Mouse (Mus musculus) hindbrain, embryonic 14.5 days (tissue): Measurements from ENCODE around the gene Kiz. TPM values are rescaled to one million over a fixed set of nuclear protein-coding genes. Genes with fewer than 3 reads are reported as not detected.
A peak's percentile ranks its signal among the peaks of the same experiment; 100 is the strongest.

Experiments
- ATAC-seq: fragments of 200-750 bp; cut with Nextera tagmentation; 2 replicates; pipeline ENCODE4 v1.8.0; 2017; ENCODE audit warnings: moderate number of reproducible peaks, mild to moderate bottlenecking, moderate TSS enrichment, moderate library complexity; ENCODE audit not compliant: low FRiP score
- DNase-seq: peaks from one replicate; pipeline ENCODE4 v3.0.0-alpha.2; 2015; ENCODE audit warnings: low spot score
- H3K27ac ChIP-seq: fragments of 300-500 bp; sonication (generic); 2 replicates; pipeline ENCODE4 v1.5.1; 2014; ENCODE audit warnings: mild to moderate bottlenecking, moderate library complexity
- H3K27me3 ChIP-seq: fragments of 300-500 bp; sonication (generic); 2 replicates; pipeline ENCODE4 v1.6.1; 2014; ENCODE audit warnings: mild to moderate bottlenecking, low read length, mixed read lengths; ENCODE audit not compliant: control insufficient read depth, insufficient read depth
- H3K36me3 ChIP-seq: fragments of 300-500 bp; sonication (generic); replicated peaks from 2 replicates; pipeline ENCODE4 v1.6.1; 2014; ENCODE audit not compliant: control insufficient read depth, insufficient read depth
- H3K4me1 ChIP-seq: fragments of 300-500 bp; sonication (generic); replicated peaks from 2 replicates; pipeline ENCODE4 v1.6.1; 2014; ENCODE audit warnings: antibody characterized with exemption, low read length, mixed read lengths; ENCODE audit not compliant: control insufficient read depth, insufficient read depth
- H3K4me2 ChIP-seq: fragments of 300-500 bp; sonication (generic); replicated peaks from 2 replicates; pipeline ENCODE4 v1.6.1; 2014; ENCODE audit warnings: mild to moderate bottlenecking, moderate library complexity
- H3K4me3 ChIP-seq: fragments of 300-500 bp; sonication (generic); replicated peaks from 2 replicates; pipeline ENCODE4 v1.5.1; 2014; ENCODE audit warnings: mild to moderate bottlenecking, low read length
- H3K9ac ChIP-seq: fragments of 300-500 bp; sonication (generic); 2 replicates; pipeline ENCODE4 v1.6.1; 2014
- H3K9me3 ChIP-seq: fragments of 300-500 bp; sonication (generic); 2 replicates; pipeline ENCODE4 v1.6.1; 2016; ENCODE audit warnings: low read length; ENCODE audit not compliant: control insufficient read depth
- WGBS: fragments of 180-500 bp; shearing (Covaris S2); extraction: QIAGEN DNeasy Blood & Tissue Kit; methylation state at CpG from one replicate; pipeline ENCODE4 v1.1.7; 2014; 5-methylcytosine and 5-hydroxymethylcytosine counted together
- polyA plus RNA-seq: library from polyadenylated mRNA; unstranded; fragments of >200 nt; fragmentation: Nextera tagmentation; extraction: Ambion mirVana; gene quantifications from 2 replicates; pipeline ENCODE4 v1.2.1, GENCODE M21; 2014

Gene Kiz
- polyA plus RNA-seq, 1 experiment from 2014 or later = 27.2 TPM

- H3K36me3 ChIP-seq = no peaks in the 10 kb centered on the region
- DNase-seq = no peak
These were observed 7.8 kb upstream of the Kiz start for GRCm38 (mm10) chr2:146847863-146848262.

DNA sequence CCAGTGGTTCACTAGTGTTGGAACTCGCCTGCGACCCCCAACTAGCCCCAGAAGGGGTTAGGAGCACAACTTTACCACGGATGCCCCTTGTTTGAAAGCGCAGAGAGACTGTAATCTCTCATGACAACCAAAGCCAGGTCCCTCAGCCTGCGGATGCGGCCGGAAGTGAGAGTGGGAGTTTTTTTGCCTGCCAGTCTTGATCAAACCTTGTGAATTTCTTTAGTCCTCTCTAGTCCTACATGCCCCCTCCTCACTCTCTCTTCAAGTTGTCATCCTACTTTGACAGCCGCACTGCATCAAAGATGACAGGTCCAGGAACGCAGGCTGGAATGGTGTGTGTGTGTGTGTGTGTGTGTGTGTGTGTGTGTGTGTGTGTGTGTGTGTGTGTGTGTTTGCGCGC is 456 bp downstream of the Kiz start:
- Histone ChIP-seq H3K4me3 (peak overlapping the region; percentile 74), H3K9ac (peak overlapping the region; percentile 72), H3K4me1 (0 out of 2 replicates have a peak, but pooled peaks cover 3% of the 10 kb centered on the region), H3K9me3 (no peaks in the 10 kb centered on the region), H3K27ac (peak overlapping the region; percentile 76), H3K27me3 (no peaks in the 10 kb centered on the region), H3K4me2 (peak overlapping the region; percentile 73), H3K36me3 (0 out of 2 replicates have a peak, but pooled peaks cover 4% of the 10 kb centered on the region)
- 5% methylated on average over 11 of the region's 11 CpGs for WGBS
- DNase-seq = no peak
- no peak for ATAC-seq

More at GRCm38 (mm10) chr2:146847863-146848262, 7.8 kb upstream of the Kiz start:
- no peak overlapping the region for H3K27ac ChIP-seq
- H3K4me1 ChIP-seq = no peaks in the 10 kb centered on the region
- H3K27me3 ChIP-seq = peaks cover 44% of the 10 kb centered on the region
- no peaks in the 10 kb centered on the region for H3K9me3 ChIP-seq
- WGBS = 93% methylated on average over 2 of the region's 2 CpGs
- no peak overlapping the region for H3K4me2 ChIP-seq
- H3K4me3 ChIP-seq = no peak overlapping the region
- no peak for ATAC-seq
- no peak overlapping the region for H3K9ac ChIP-seq

DNA sequence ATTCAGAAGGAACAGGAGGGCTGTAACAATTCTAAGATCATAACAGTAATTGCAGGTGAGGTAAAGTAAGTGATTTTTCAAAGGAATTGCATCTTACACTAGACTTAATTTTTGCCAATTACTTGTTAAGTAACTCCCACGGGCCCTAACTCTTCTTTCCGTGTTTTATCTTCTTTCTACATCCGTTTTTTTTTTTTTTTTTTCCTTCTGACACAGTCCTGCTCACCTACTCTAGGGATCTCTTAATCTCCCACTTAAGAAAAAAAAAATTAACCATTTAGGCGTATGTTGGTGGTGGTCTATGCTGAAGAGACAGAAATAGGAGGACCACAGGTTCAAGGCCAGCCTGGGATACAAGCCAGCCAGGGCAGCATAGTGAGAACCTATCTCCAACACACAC is 1.2 kb downstream of the Kiz start:
- WGBS = 88% methylated on average over 4 of the region's 4 CpGs
- Histone ChIP-seq H3K27ac (no peak overlapping the region), H3K4me3 (no peak overlapping the region), H3K9ac (no peak overlapping the region), H3K36me3 (0 out of 2 replicates have a peak, but pooled peaks cover 4% of the 10 kb centered on the region), H3K27me3 (no peaks in the 10 kb centered on the region), H3K4me2 (no peak overlapping the region), H3K4me1 (0 out of 2 replicates have a peak, but pooled peaks cover 3% of the 10 kb centered on the region), H3K9me3 (no peaks in the 10 kb centered on the region)
- no peak for ATAC-seq
- no peak for DNase-seq

- WGBS = 75% methylated on average over 3 of the region's 3 CpGs
- H3K27ac ChIP-seq = no peak overlapping the region
- DNase-seq = no peak
These were observed 10.1 kb downstream of the Kiz start for GRCm38 (mm10) chr2:146865781-146866180.

DNA sequence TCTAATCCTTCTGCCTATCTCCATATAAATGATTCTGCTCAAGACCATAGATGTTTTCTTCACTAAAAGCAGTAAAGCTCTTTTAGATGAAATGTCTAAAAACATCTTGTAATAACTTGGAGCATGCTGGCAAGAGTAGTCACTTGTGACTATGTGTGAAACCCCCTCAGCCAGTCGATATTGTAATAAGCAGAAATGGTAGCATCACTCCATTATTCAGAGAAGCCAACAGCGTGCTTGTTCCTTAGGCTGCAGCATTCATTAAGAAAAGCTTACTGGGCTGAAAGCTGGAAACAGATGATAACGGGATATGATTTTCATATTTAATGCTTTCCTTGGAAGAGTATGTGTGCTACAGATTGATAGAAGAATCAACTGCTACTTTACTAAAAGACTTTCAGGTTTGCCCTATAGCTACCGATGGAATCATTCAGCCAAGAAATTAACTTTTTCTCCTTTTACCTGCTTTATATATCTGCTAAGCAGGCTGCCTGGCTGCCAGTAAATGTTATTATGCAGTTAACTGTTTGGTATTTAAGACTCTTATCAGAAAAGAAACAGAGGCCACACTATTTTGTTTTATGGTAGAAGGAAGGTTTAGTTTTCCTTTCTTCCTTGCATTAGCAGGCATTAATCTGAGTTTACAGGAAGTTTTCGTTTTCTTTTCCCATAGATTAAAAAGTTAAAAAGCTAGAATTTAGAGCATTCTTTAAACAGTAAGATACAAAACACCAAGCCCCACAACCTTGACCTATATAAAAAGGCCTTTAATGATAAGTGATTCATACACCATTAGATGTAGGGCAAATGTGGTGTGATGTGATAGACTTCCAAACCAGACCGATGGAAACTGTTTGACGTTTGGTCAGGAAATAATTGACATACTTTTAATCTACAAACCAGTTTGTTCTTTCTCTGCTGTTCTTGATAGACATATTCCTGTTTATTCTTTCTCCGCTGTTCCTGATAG is 15.9 kb downstream of the Kiz start:
- no peak for ATAC-seq
- H3K36me3 ChIP-seq = no peaks in the 10 kb centered on the region
- H3K27me3 ChIP-seq = no peaks in the 10 kb centered on the region
- H3K27ac ChIP-seq = no peak overlapping the region
- DNase-seq = no peak
- H3K4me3 ChIP-seq = no peak overlapping the region
- H3K4me2 ChIP-seq = no peak overlapping the region
- H3K4me1 ChIP-seq = no peaks in the 10 kb centered on the region
- WGBS = 81% methylated on average over 8 of the region's 8 CpGs
- no peak overlapping the region for H3K9ac ChIP-seq
- H3K9me3 ChIP-seq = no peaks in the 10 kb centered on the region

More at GRCm38 (mm10) chr2:146865781-146866180, 10.1 kb downstream of the Kiz start:
- H3K36me3 ChIP-seq = peaks cover 9% of the 10 kb centered on the region; the same call in 1 of the 2 replicates
- H3K4me2 ChIP-seq = no peak overlapping the region
- H3K4me1 ChIP-seq = no peaks in the 10 kb centered on the region
- ATAC-seq = no peak
- no peak overlapping the region for H3K9ac ChIP-seq
- no peaks in the 10 kb centered on the region for H3K27me3 ChIP-seq
- H3K9me3 ChIP-seq = no peaks in the 10 kb centered on the region
- H3K4me3 ChIP-seq = no peak overlapping the region

DNA sequence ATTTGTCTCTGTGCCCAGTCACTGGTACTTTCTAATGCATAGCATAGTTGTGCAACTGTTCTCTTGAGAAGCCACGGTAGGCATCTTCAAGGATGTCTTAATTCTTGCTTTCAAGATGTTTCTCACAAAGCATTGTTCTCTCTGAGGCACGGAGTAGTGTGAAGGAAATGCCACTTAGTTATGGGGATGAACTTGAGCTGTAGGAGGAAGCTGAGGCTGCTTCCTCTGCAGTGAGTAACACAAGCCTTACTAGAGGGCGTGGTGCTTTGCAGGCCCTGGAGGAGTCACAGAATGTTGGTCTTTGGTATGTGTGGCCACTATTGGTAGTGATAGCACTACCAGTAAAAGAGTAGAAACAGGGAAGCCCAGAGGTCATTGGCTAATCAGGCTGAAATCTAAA is 17.0 kb downstream of the Kiz start:
- 72% methylated on average over 3 of the region's 3 CpGs for WGBS
- no peak for DNase-seq
- Histone ChIP-seq H3K36me3 (no peaks in the 10 kb centered on the region), H3K4me2 (no peak overlapping the region), H3K27me3 (no peaks in the 10 kb centered on the region), H3K4me1 (no peaks in the 10 kb centered on the region), H3K9ac (no peak overlapping the region), H3K27ac (no peak overlapping the region), H3K4me3 (no peak overlapping the region), H3K9me3 (no peaks in the 10 kb centered on the region)
- no peak for ATAC-seq

GRCm38 (mm10) chr2:146873881-146874441 is 18.3 kb downstream of the Kiz start:
- no peaks in the 10 kb centered on the region for H3K9me3 ChIP-seq
- H3K36me3 ChIP-seq = no peaks in the 10 kb centered on the region
- DNase-seq = no peak
- no peak overlapping the region for H3K27ac ChIP-seq
- H3K4me1 ChIP-seq = no peaks in the 10 kb centered on the region
- no peak overlapping the region for H3K9ac ChIP-seq
- H3K4me2 ChIP-seq = no peak overlapping the region
- WGBS = 94% methylated on average over 7 of the region's 7 CpGs
- ATAC-seq = no peak
- H3K27me3 ChIP-seq = no peaks in the 10 kb centered on the region
- H3K4me3 ChIP-seq = no peak overlapping the region

GRCm38 (mm10) chr2:146877423-146878098 is 21.9 kb downstream of the Kiz start:
- no peaks in the 10 kb centered on the region for H3K36me3 ChIP-seq
- no peaks in the 10 kb centered on the region for H3K27me3 ChIP-seq
- ATAC-seq (no peak), DNase-seq (no peak)
- no peaks in the 10 kb centered on the region for H3K9me3 ChIP-seq
- WGBS = 76% methylated on average over 1 of the region's 1 CpGs
- no peak overlapping the region for H3K27ac ChIP-seq
- no peak overlapping the region for H3K4me2 ChIP-seq
- H3K4me1 ChIP-seq = no peaks in the 10 kb centered on the region
- H3K4me3 ChIP-seq = no peak overlapping the region
- no peak overlapping the region for H3K9ac ChIP-seq

GRCm38 (mm10) chr2:146881623-146882022 is 26.0 kb downstream of the Kiz start:
- Histone ChIP-seq H3K36me3 (no peaks in the 10 kb centered on the region), H3K4me1 (no peaks in the 10 kb centered on the region), H3K4me2 (no peak overlapping the region), H3K9ac (no peak overlapping the region), H3K27me3 (no peaks in the 10 kb centered on the region), H3K4me3 (no peak overlapping the region), H3K27ac (no peak overlapping the region), H3K9me3 (no peaks in the 10 kb centered on the region)
- WGBS = 97% methylated on average over 4 of the region's 4 CpGs
- no peak for DNase-seq
- ATAC-seq = no peak
